Mouse (Mus musculus): ENCODE data around the gene Syce1.
"Not testable (repeated sequence)": the region's sequence is repeated elsewhere in the genome, so short reads cannot be mapped to it uniquely, and the experiment has no call there.

Syce1 gene

DNA sequence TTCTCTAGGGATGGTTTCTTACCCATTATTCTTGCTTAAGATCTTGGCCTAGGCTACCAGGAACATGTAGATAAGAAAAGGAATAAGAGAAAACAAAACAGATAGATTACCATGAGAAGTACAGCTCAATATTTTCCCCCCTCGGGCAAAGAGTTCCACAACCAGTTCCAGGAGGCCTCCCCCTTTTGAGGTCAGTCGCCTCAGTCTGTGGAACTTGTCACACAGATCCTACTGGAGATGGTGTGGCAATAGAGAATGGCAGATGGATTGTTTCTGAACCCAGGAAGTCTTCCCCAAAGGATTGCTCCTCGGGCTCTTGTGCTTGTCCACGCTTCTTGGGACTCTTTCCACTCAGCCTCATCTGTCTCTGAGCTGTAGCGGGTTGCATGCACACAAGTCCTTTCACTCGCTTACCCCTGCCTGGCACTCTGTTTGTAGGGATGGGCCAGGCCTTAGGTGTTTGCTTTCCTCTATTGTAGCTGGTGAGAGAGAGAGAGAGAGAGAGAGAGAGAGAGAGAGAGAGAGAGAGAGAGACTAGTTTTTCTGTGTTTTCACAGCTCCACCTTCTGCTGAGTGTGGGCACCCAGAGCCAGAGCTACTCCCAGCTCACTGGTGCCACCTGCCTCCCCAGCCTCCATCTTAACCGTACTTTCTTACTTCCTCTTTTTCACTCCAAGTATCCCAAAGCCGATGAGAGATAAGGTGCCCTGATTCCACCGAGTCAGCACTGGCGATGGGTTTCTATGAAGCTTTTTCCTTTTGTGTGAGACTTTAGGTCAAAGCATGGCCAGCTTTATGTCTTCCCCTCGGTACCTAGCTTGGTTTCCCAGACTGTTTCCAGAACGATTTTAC lies 21.5 kb downstream of the Syce1 start:
- DNase-seq, result no peak

- DNase-seq, result not testable (repeated sequence)
Observed at GRCm38 (mm10) chr7:140765391-140765790, 22.3 kb downstream of the Syce1 start.

GRCm38 (mm10) chr7:140763447-140764020 lies 24.1 kb downstream of the Syce1 start, which contains the start of gene Cyp2e1:
TSS of gene Cyp2e1 (plus strand) at chr7:140763739.
- no peak for DNase-seq

- DNase-seq, result no peak
Observed at GRCm38 (mm10) chr7:140760647-140761046, 27.0 kb downstream of the Syce1 start.

DNA sequence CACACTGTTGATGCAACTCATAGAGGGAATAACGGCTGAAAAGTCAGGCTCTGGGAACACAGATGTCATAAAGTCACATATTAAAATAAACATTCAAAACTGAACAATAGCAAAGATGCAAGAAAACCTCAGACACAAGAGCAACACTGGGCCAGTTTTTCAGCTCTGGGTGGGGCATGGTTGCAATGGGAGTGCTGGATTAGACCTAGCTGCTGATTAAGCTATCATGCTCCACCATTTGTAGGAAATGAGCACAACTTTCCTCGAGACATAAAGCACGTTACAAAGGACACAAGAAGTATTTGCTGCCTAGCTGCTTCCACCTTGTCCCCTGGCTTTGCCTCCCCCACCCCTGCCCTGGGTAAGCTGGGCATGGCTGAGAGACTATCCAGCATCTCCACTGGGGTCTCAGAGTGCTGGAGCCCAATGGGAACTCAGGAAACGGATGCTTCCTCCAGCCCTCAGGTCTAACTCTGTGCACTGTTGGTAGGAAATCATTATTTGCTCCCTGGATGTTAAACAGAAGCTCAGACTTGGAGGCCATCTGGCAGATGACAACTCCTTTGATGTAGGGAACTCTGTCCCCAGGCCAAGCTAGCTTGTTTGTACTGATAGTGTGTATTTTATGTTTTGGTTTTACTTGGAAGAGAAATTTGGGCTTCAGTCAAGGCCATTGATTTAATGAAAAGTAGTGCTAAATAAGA lies 31.3 kb downstream of the Syce1 start:
- DNase-seq, result no peak

GRCm38 (mm10) chr7:140754556-140754955 lies 33.1 kb downstream of the Syce1 start:
- DNase-seq, result no peak

DNA sequence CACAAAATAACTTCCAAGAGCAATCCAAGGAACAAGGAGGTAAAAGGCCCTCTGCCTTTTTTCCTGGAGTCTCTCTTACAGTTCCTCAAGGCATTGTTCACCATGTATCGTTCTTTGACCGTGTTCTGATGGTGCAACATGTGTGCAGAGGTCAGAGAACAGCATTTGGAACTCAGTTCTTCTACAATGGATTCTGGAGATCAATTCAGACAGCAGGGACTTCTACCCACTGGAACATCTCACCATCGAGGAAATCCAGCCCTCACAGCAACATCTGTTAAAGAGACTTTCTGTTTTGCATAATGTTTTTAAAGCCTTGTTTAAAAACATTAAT lies 38.9 kb downstream of the Syce1 start:
- no peak for DNase-seq

DNA sequence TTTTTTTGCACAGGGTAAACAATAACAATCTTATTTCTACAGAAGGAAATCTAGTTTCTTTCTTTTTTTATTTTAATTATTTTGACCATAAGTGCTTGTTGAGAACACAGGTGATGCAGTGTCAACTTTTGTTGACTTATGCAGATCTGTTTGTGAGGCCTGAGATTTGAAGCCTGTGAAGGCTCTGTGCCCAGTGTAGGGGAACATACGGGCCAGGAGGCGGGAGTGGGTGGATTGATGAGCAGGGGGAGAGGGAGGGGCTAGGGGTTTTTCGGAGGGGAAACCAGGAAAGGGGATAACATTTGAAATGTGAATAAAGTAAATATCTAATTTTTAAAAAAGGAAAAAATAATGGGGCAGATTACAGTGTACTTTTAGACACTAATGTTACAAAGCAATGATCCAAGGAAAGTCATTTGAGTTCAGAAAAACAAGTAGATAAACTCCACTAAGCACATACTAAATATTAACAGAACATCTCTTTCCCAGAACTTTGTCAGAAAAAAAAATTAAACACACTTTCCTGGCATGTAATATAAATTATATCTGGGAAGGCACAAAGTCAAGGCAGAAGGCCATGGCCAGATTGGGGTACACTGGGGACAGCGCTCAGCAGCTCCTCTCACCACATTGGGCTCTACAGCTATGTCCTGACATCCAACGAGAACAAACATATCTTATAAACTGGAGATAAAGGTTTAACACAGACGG lies 39.4 kb downstream of the Syce1 start:
- no peak for DNase-seq

DNA sequence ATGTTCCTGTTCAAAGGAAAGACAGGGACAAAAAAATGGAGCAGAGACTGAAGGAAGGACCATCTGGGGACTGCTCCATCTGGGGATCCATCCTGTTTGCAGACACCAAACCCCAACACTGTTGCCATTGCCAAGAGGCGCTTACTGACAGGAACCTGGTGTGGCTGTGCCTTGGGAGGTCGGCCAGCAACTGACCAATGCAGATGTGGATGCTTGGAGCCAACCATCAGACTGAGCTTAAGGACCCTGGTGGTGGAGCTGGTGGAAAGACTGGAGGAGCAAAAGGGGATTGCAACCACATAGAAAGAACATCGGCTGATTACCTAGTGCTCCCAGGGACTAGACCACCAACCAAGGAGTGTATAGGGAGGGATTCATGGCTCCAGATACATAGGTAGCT lies 40.2 kb downstream of the Syce1 start:
- no peak for DNase-seq

DNA sequence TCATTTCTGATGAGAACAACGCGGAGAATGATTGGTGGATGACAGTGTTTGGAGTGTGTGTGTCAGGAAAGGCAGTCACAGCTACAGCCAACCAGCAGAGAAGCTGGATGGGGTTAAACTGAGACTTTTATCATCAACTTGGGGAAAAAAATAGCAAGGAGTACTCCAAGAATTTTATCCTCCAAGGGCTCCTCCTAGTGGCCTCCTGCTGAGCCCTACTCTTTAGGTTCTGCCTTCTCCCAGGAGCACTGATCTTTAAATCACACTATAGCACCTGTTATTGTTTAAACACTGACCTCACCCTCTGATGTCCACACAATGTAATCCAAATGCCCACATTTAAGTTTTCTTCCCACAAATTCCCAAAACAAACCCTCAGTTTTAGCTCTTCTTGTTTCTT lies 54.5 kb downstream of the Syce1 start:
- DNase-seq, result no peak
